Mouse (Mus musculus) kidney, postnatal 0 days (tissue): ENCODE measurements around the gene Arid5a. TPM values are rescaled to one million over a fixed set of nuclear protein-coding genes. Genes with fewer than 3 reads are reported as not detected.

Experiments used
- ATAC-seq: fragments of 200-750 bp; cut with Nextera tagmentation; replicated peaks from 2 replicates; pipeline ENCODE4 v1.8.0; 2017; ENCODE audit warnings: low read depth, moderate number of reproducible peaks, moderate TSS enrichment, moderate library complexity; ENCODE audit not compliant: low FRiP score
- DNase-seq: peaks from one replicate; pipeline ENCODE4 v3.0.0-alpha.2; 2016; ENCODE audit warnings: low spot score
- H3K27ac ChIP-seq: fragments of 300-500 bp; sonication (generic); 2 replicates; pipeline ENCODE4 v1.5.1; 2014; ENCODE audit warnings: mild to moderate bottlenecking
- H3K27me3 ChIP-seq: fragments of 300-500 bp; sonication (generic); 2 replicates; pipeline ENCODE4 v1.6.1; 2014; ENCODE audit warnings: low read length, mixed read lengths; ENCODE audit not compliant: insufficient read depth
- H3K36me3 ChIP-seq: fragments of 300-500 bp; sonication (generic); 2 replicates; pipeline ENCODE4 v1.6.1; 2014; ENCODE audit warnings: low read length, mixed read lengths; ENCODE audit not compliant: insufficient read depth
- H3K4me1 ChIP-seq: fragments of 300-500 bp; sonication (generic); replicated peaks from 2 replicates; pipeline ENCODE4 v1.6.1; 2014; ENCODE audit warnings: antibody characterized with exemption, low read length, mixed read lengths; ENCODE audit not compliant: insufficient read depth
- H3K4me2 ChIP-seq: fragments of 300-500 bp; sonication (generic); 2 replicates; pipeline ENCODE4 v1.6.1; 2014; ENCODE audit warnings: mild to moderate bottlenecking, low read length, moderate library complexity, mixed read lengths
- H3K4me3 ChIP-seq: fragments of 300-500 bp; sonication (generic); replicated peaks from 2 replicates; pipeline ENCODE4 v1.5.1; 2014; ENCODE audit warnings: low read depth, low read length
- H3K9ac ChIP-seq: fragments of 300-500 bp; sonication (generic); 2 replicates; pipeline ENCODE4 v1.6.1; 2014; ENCODE audit warnings: low read depth, low read length
- H3K9me3 ChIP-seq: fragments of 300-500 bp; sonication (generic); replicated peaks from 2 replicates; pipeline ENCODE4 v1.6.1; 2016; ENCODE audit warnings: low read length, inconsistent platforms, mixed read lengths
- CTCF ChIP-seq: IDR thresholded peaks from 2 replicates; pipeline ENCODE4 v1.5.1; 2016; ENCODE audit warnings: antibody characterized with exemption, low read depth, mild to moderate bottlenecking, moderate library complexity
- WGBS: fragments of 180-500 bp; shearing (Covaris S2); extraction: QIAGEN DNeasy Blood & Tissue Kit; methylation state at CpG from one replicate; pipeline ENCODE4 v1.1.7; 2014; 5-methylcytosine and 5-hydroxymethylcytosine counted together
- microRNA-seq: library from miRNA; unstranded; fragments of <30 nt; microRNA quantifications from one replicate; pipeline ENCODE4, GENCODE M21; 2016
- polyA plus RNA-seq: library from polyadenylated mRNA; unstranded; fragments of >200 nt; fragmentation: Nextera tagmentation; extraction: Ambion mirVana; gene quantifications from 2 replicates; pipeline ENCODE4 v1.2.1, GENCODE M21; 2015

The Arid5a gene
- polyA plus RNA-seq, 1 experiment from 2014 or later, result 6.7 TPM

- peaks cover 11% of the 10 kb centered on the region; the same call in 1 of the 2 replicates for H3K36me3 ChIP-seq
- no peak for TF ChIP-seq CTCF
- peak overlapping the region; percentile 96 for H3K4me3 ChIP-seq
- H3K9ac ChIP-seq, result peak overlapping the region; percentile 97
- WGBS, result 23% methylated on average over 12 of the region's 12 CpGs
- H3K4me1 ChIP-seq, result 0 out of 2 replicates have a peak, but pooled peaks cover 5% of the 10 kb centered on the region
- peak; percentile 19 for DNase-seq
- no peaks in the 10 kb centered on the region for H3K27me3 ChIP-seq
- no peak for ATAC-seq
- no peaks in the 10 kb centered on the region for H3K9me3 ChIP-seq
- H3K4me2 ChIP-seq, result peak overlapping the region; percentile 85
- H3K27ac ChIP-seq, result no peak overlapping the region
Measured at GRCm38 (mm10) chr1:36367698-36368097, 60.2 kb downstream of the Arid5a start.

GRCm38 (mm10) chr1:36368112-36368968 lies 60.8 kb downstream of the Arid5a start:
- Histone ChIP-seq H3K9ac (peak overlapping the region; percentile 97), H3K4me1 (0 out of 2 replicates have a peak, but pooled peaks cover 5% of the 10 kb centered on the region), H3K27me3 (no peaks in the 10 kb centered on the region), H3K36me3 (peaks cover 11% of the 10 kb centered on the region; the same call in 1 of the 2 replicates), H3K27ac (peak overlapping the region; percentile 83), H3K4me3 (peak overlapping the region; percentile 96), H3K9me3 (no peaks in the 10 kb centered on the region), H3K4me2 (peak overlapping the region; percentile 85)
- 3% methylated on average over 33 of the region's 55 CpGs for WGBS
- TF ChIP-seq CTCF, result no peak
- ATAC-seq (peak; percentile 86), DNase-seq (peak; percentile 61)

GRCm38 (mm10) chr1:36368969-36369645 lies 61.6 kb downstream of the Arid5a start, which contains the start of gene Kansl3:
TSS of gene Kansl3 (minus strand) at chr1:36369181.
- Histone ChIP-seq H3K36me3 (peaks cover 8% of the 10 kb centered on the region; the same call in 1 of the 2 replicates), H3K4me3 (peak within 1 kb of the TSS; percentile 96), H3K9me3 (no peaks in the 10 kb centered on the region), H3K9ac (peak within 1 kb of the TSS; percentile 97), H3K27ac (peak within 1 kb of the TSS; percentile 83), H3K4me1 (0 out of 2 replicates have a peak, but pooled peaks cover 5% of the 10 kb centered on the region), H3K4me2 (peak within 1 kb of the TSS; percentile 85), H3K27me3 (no peaks in the 10 kb centered on the region)
- TF ChIP-seq CTCF, result no peak
- DNase-seq (peak; percentile 92), ATAC-seq (peak; percentile 88)
- WGBS, result 3% methylated on average over 61 of the region's 61 CpGs

GRCm38 (mm10) chr1:36370918-36371317 lies 63.4 kb downstream of the Arid5a start:
- no peaks in the 10 kb centered on the region for H3K9me3 ChIP-seq
- ATAC-seq (no peak), DNase-seq (no peak)
- no peaks in the 10 kb centered on the region for H3K27me3 ChIP-seq
- no peak overlapping the region for H3K9ac ChIP-seq
- no peak for TF ChIP-seq CTCF
- H3K4me1 ChIP-seq, result 0 out of 2 replicates have a peak, but pooled peaks cover 5% of the 10 kb centered on the region
- H3K4me3 ChIP-seq, result no peak overlapping the region
- no peaks in the 10 kb centered on the region for H3K36me3 ChIP-seq
- 73% methylated on average over 6 of the region's 6 CpGs for WGBS
- no peak overlapping the region for H3K27ac ChIP-seq
- H3K4me2 ChIP-seq, result no peak overlapping the region

GRCm38 (mm10) chr1:36371934-36372845 lies 64.7 kb downstream of the Arid5a start, which contains the start of gene Fer1l5:
TSS of gene Fer1l5 (plus strand) at chr1:36372291.
- H3K4me3 ChIP-seq, result no peak within 1 kb of the TSS
- H3K27me3 ChIP-seq, result no peaks in the 10 kb centered on the region
- ATAC-seq (no peak), DNase-seq (no peak)
- TF ChIP-seq CTCF, result no peak
- no peak within 1 kb of the TSS for H3K9ac ChIP-seq
- H3K36me3 ChIP-seq, result no peaks in the 10 kb centered on the region
- H3K9me3 ChIP-seq, result no peaks in the 10 kb centered on the region
- H3K27ac ChIP-seq, result no peak within 1 kb of the TSS
- H3K4me1 ChIP-seq, result 0 out of 2 replicates have a peak, but pooled peaks cover 5% of the 10 kb centered on the region
- H3K4me2 ChIP-seq, result no peak within 1 kb of the TSS
- 84% methylated on average over 10 of the region's 10 CpGs for WGBS

Small RNA genes lying within 50 kb of the gene (microRNA-seq; reads per million reads assigned to microRNA genes)
- not detected for gene Mir6898

Other genes starting within 250 kb of the Arid5a start
- 13.7 and 23.6 TPM in 2 replicates for gene Hs6st1, start 239.3 kb upstream of the Arid5a start, polyA plus RNA-seq
- 41.2 and 42.7 TPM in 2 replicates for gene Uggt1, start 63.0 kb upstream of the Arid5a start, polyA plus RNA-seq
- gene Neurl3, start 33.1 kb upstream of the Arid5a start, polyA plus RNA-seq, result 13.3 and 14.1 TPM in 2 replicates
- 30.0 and 32.3 TPM in 2 replicates for gene Kansl3, start 61.4 kb downstream of the Arid5a start, polyA plus RNA-seq
- 0.28 and 0.47 TPM in 2 replicates for gene Fer1l5, start 64.6 kb downstream of the Arid5a start, polyA plus RNA-seq
- gene Lman2l, start 137.5 kb downstream of the Arid5a start, polyA plus RNA-seq, result 35.9 and 38.3 TPM in 2 replicates
- 9.4 and 10.9 TPM in 2 replicates for gene Cnnm4, start 163.9 kb downstream of the Arid5a start, polyA plus RNA-seq
- gene Cnnm3, start 204.1 kb downstream of the Arid5a start, polyA plus RNA-seq, result 3.4 and 3.8 TPM in 2 replicates
- gene Ankrd23, start 229.2 kb downstream of the Arid5a start, polyA plus RNA-seq, result 8.7 and 10.9 TPM in 2 replicates
- gene Gm42417, start 231.7 kb downstream of the Arid5a start, polyA plus RNA-seq, result not detected in 2 replicates
- 22.0 and 24.6 TPM in 2 replicates for gene Ankrd39, start 239.7 kb downstream of the Arid5a start, polyA plus RNA-seq